Mouse (Mus musculus): Measurements from ENCODE around the gene Pgr. TPM values are rescaled to one million over a fixed set of nuclear protein-coding genes. Genes with fewer than 3 reads are reported as not detected.

The Pgr gene
- total and polyA plus RNA-seq, 3 experiments, result 0.04 TPM; not detected in 2

DNA sequence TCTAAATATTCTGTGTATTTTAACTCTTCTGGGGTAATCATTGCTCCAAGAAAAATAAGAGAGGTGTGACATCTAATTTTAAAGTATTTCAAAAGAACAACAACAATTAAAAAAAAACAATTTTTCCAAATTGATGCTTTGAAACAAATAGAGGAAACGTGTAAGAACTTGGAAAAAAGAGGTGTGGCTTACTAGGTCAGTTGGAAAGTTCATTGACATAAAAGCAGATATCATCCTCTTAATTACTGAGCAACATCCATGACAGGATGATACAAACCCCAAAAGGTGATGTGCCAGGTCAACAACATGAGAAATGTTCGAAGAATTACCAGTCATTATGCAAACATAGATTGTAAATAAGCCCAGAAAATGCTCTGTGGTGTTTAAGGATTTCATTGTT is 71.9 kb downstream of the Pgr start, which contains the start of gene Gm16485:
TSS of gene Gm16485 (plus strand) at position 301 of the 400 bp plus-strand sequence.
- Histone ChIP-seq H3K27ac (ENCODE audit: control insufficient read depth, low read depth, low read length) (no peak within 1 kb of the TSS), H3K4me1 (ENCODE audit: control insufficient read depth in 1 of 2, insufficient read depth in 2 of 2, low read length in 2 of 2) (no peaks in the 10 kb centered on the region), H3K27me3 (ENCODE audit: control insufficient read depth in 1 of 2, insufficient read depth in 2 of 2, low read length in 2 of 2) (peaks cover 0 to 1% of the 10 kb centered on the region in 2 experiments; a peak in 3 of 4 replicates), H3K36me3 (ENCODE audit: control insufficient read depth in 1 of 2, insufficient read depth in 2 of 2, low read length in 2 of 2) (no peaks in the 10 kb centered on the region), H3K9ac (ENCODE audit: control insufficient read depth, low read depth, low read length, poor library complexity, severe bottlenecking) (no peak within 1 kb of the TSS), H3K9me3 (replicated peaks; ENCODE audit: insufficient read depth, low read length) (no peaks in the 10 kb centered on the region), H3K79me2 (ENCODE audit: control insufficient read depth, insufficient read depth, low read length, poor library complexity) (no peaks in the 10 kb centered on the region), H3K4me3 (ENCODE audit: control insufficient read depth in 1 of 2, insufficient read depth in 1 of 2, low read depth in 2 of 2, low read length in 2 of 2) (no peak within 1 kb of the TSS)
- TF ChIP-seq POLR2AphosphoS2 (IDR thresholded peaks at IDR 0.05; ENCODE audit: low read length) (no peak), MXI1 (IDR thresholded peaks at IDR 0.05; ENCODE audit: low read depth, low read length) (no peak), ELF1 (IDR thresholded peaks at IDR 0.05; ENCODE audit: low read depth, low read length) (no peak), TAL1 (IDR thresholded peaks at IDR 0.05; ENCODE audit: low read length) (no peak), ZKSCAN1 (IDR thresholded peaks at IDR 0.05; ENCODE audit: low read depth, low read length) (no peak), MAFK (IDR thresholded peaks at IDR 0.05; ENCODE audit: borderline replicate concordance, low read depth, low read length) (no peak), GABPA (IDR thresholded peaks at IDR 0.05; ENCODE audit: low read depth, low read length) (no peak)
- no peak for DNase-seq (ENCODE audit: low read depth, low spot score)

DNA sequence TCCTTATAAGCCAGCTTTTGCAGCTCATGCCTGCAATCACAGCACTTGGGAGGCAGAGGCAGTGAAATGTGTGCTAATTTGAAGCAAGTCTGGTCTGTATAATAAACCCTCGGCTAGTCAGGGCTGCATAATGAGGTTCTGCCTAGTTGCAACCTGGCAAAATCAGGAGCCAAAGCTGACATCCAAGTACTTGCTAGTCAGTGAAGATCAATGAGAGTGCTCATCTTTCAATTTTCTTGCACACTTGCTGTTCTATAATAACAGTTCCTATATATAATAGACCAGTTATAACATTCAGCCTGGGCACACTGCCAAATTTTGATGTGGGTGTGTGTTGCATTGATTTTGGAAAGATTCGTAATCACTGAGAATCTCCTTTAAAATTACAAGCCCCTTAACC is 78.1 kb downstream of the Pgr start:
- Histone ChIP-seq H3K9me3 (replicated peaks; ENCODE audit: insufficient read depth, low read length) (no peaks in the 10 kb centered on the region), H3K9ac (ENCODE audit: control insufficient read depth, low read depth, low read length, poor library complexity, severe bottlenecking) (no peak overlapping the region), H3K4me1 (ENCODE audit: control insufficient read depth in 1 of 2, insufficient read depth in 2 of 2, low read length in 2 of 2) (no peaks in the 10 kb centered on the region), H3K27me3 (ENCODE audit: control insufficient read depth in 1 of 2, insufficient read depth in 2 of 2, low read length in 2 of 2) (0 out of 4 replicates have a peak, but pooled peaks cover 0 to 1% of the 10 kb centered on the region in 2 experiments), H3K27ac (ENCODE audit: control insufficient read depth, low read depth, low read length) (no peak overlapping the region), H3K4me3 (ENCODE audit: control insufficient read depth in 1 of 2, insufficient read depth in 1 of 2, low read depth in 2 of 2, low read length in 2 of 2) (no peak overlapping the region), H3K36me3 (ENCODE audit: control insufficient read depth in 1 of 2, insufficient read depth in 2 of 2, low read length in 2 of 2) (no peaks in the 10 kb centered on the region), H3K79me2 (ENCODE audit: control insufficient read depth, insufficient read depth, low read length, poor library complexity) (no peaks in the 10 kb centered on the region)
- TF ChIP-seq MEF2A (IDR thresholded peaks at IDR 0.05; ENCODE audit: extremely low read depth, insufficient replicate concordance, low read depth, low read length, poor library complexity, severe bottlenecking) (no peak), MYB (IDR thresholded peaks at IDR 0.05; ENCODE audit: low read depth, low read length) (no peak), CHD2 (IDR thresholded peaks at IDR 0.05; ENCODE audit: low read length) (no peak), E2F4 (IDR thresholded peaks at IDR 0.05; ENCODE audit: borderline replicate concordance, low read depth, low read length) (no peak), ETS1 (IDR thresholded peaks at IDR 0.05; ENCODE audit: low read depth, low read length) (no peak), POLR2AphosphoS5 (IDR thresholded peaks at IDR 0.05; ENCODE audit: borderline replicate concordance, low read depth, low read length) (no peak), SIN3A (IDR thresholded peaks at IDR 0.05; ENCODE audit: low read length) (no peak), TCF12 (IDR thresholded peaks at IDR 0.05; ENCODE audit: low read depth, low read length) (no peak), MAFK (IDR thresholded peaks at IDR 0.05; ENCODE audit: borderline replicate concordance, low read depth, low read length) (no peak)
- no peak for DNase-seq (ENCODE audit: low read depth, low spot score)
